Mouse (Mus musculus) embryonic fibroblast, embryonic 13.5 days (primary cell): ENCODE data around the gene Cacna1c. TPM values are rescaled to one million over a fixed set of nuclear protein-coding genes. Genes with fewer than 3 reads are reported as not detected.
A peak's percentile ranks its signal among the peaks of the same experiment; 100 is the strongest.

ENCODE experiments used
- H3K27ac ChIP-seq: 2 replicates; pipeline ENCODE4 v1.5.1; 2012; ENCODE audit warnings: low read length, control low read depth, inconsistent platforms; ENCODE audit not compliant: insufficient read depth
- H3K4me1 ChIP-seq: 2 replicates; pipeline ENCODE4 v1.6.1; 2011; ENCODE audit warnings: low read length; ENCODE audit not compliant: control insufficient read depth, insufficient read depth
- H3K4me3 ChIP-seq: 2 replicates; pipeline ENCODE4 v1.5.1; 2011; ENCODE audit warnings: mild to moderate bottlenecking, control low read depth, low read length; ENCODE audit not compliant: insufficient read depth
- CTCF ChIP-seq: IDR thresholded peaks from 2 replicates; pipeline ENCODE4 v1.5.1; 2011; ENCODE audit warnings: mild to moderate bottlenecking, control low read depth, low read length, moderate library complexity, borderline replicate concordance; ENCODE audit not compliant: insufficient read depth
- POLR2A ChIP-seq: IDR thresholded peaks from 2 replicates; pipeline ENCODE4 v1.6.1; 2011; ENCODE audit warnings: low read depth, mild to moderate bottlenecking, control low read depth, low read length, moderate library complexity
- polyA plus RNA-seq: library from polyadenylated mRNA; stranded (reverse); fragments of >200 nt; gene quantifications from 2 replicates; pipeline ENCODE4 v1.2.4, GENCODE M21; 2011; ENCODE audit warnings: low read depth; ENCODE audit not compliant: missing spikeins, insufficient read length

Gene Cacna1c
- polyA plus RNA-seq, 1 experiment: 40.7 TPM

- peaks cover 5% of the 10 kb centered on the region; the same call in 1 of the 2 replicates for H3K4me1 ChIP-seq
- no peak overlapping the region for H3K27ac ChIP-seq
- no peak overlapping the region for H3K4me3 ChIP-seq
- TF ChIP-seq POLR2A (no peak), CTCF (no peak)
Measured at GRCm38 (mm10) chr6:119009526-119009925, 186.7 kb downstream of the Cacna1c start.

- H3K4me1 ChIP-seq: peaks cover 5% of the 10 kb centered on the region; the same call in 1 of the 2 replicates
- no peak for TF ChIP-seq POLR2A
- no peak for TF ChIP-seq CTCF
- no peak overlapping the region for H3K27ac ChIP-seq
- H3K4me3 ChIP-seq: no peak overlapping the region
Measured at GRCm38 (mm10) chr6:119008638-119009166, 187.5 kb downstream of the Cacna1c start.

GRCm38 (mm10) chr6:119004596-119004995, 191.6 kb downstream of the Cacna1c start:
- H3K4me1 ChIP-seq: peaks cover 21% of the 10 kb centered on the region
- no peak overlapping the region for H3K27ac ChIP-seq
- TF ChIP-seq CTCF: no peak
- no peak for TF ChIP-seq POLR2A

GRCm38 (mm10) chr6:119001442-119001841, 194.8 kb downstream of the Cacna1c start:
- peaks cover 32% of the 10 kb centered on the region for H3K4me1 ChIP-seq
- no peak overlapping the region for H3K4me3 ChIP-seq
- peak overlapping the region; percentile 19; the same call in 1 of the 2 replicates for H3K27ac ChIP-seq
- no peak for TF ChIP-seq POLR2A
- TF ChIP-seq CTCF: no peak

More at GRCm38 (mm10) chr6:119004596-119004995, 191.6 kb downstream of the Cacna1c start:
- no peak overlapping the region for H3K4me3 ChIP-seq

GRCm38 (mm10) chr6:119000255-119000654, 196.0 kb downstream of the Cacna1c start:
- Histone ChIP-seq H3K4me1 (peaks cover 32% of the 10 kb centered on the region), H3K27ac (peak overlapping the region; percentile 84), H3K4me3 (no peak overlapping the region)
- TF ChIP-seq POLR2A (no peak), CTCF (no peak)

GRCm38 (mm10) chr6:118999329-118999875, 196.8 kb downstream of the Cacna1c start:
- TF ChIP-seq CTCF (no peak), POLR2A (no peak)
- Histone ChIP-seq H3K4me1 (peaks cover 29% of the 10 kb centered on the region), H3K4me3 (no peak overlapping the region), H3K27ac (peak overlapping the region; percentile 84)

- TF ChIP-seq POLR2A (no peak), CTCF (no peak)
- Histone ChIP-seq H3K27ac (no peak overlapping the region), H3K4me1 (peaks cover 29% of the 10 kb centered on the region), H3K4me3 (no peak overlapping the region)
Measured at GRCm38 (mm10) chr6:118997397-118997796, 198.8 kb downstream of the Cacna1c start.

GRCm38 (mm10) chr6:118994272-118995061, 201.8 kb downstream of the Cacna1c start:
- no peak for TF ChIP-seq CTCF
- TF ChIP-seq POLR2A: no peak
- H3K27ac ChIP-seq: no peak overlapping the region
- H3K4me3 ChIP-seq: no peak overlapping the region
- H3K4me1 ChIP-seq: peaks cover 10% of the 10 kb centered on the region

- Histone ChIP-seq H3K4me3 (no peak overlapping the region), H3K4me1 (no peaks in the 10 kb centered on the region; the same call in 1 of the 2 replicates), H3K27ac (no peak overlapping the region)
- TF ChIP-seq POLR2A (no peak), CTCF (no peak)
Measured at GRCm38 (mm10) chr6:118992391-118992790, 203.8 kb downstream of the Cacna1c start.

GRCm38 (mm10) chr6:118989999-118990776, 206.0 kb downstream of the Cacna1c start:
- TF ChIP-seq CTCF (no peak), POLR2A (no peak)
- Histone ChIP-seq H3K4me3 (no peak overlapping the region), H3K4me1 (peaks cover under 1% of the 10 kb centered on the region), H3K27ac (no peak overlapping the region)
